Mouse (Mus musculus) thymus, adult 2 months (tissue): ENCODE measurements at regions not wholly inside any gene's neighbourhood (a gene's known extent, or its start where the extent isn't known, plus 50 kb on each side); places are given as distances from the start of the nearest gene placed in this dataset.

ENCODE experiments used
- CTCF ChIP-seq: fragments of 200-500 bp; IDR thresholded peaks from 2 replicates; pipeline ENCODE4 v1.5.1; 2012; ENCODE audit warnings: mild to moderate bottlenecking, control low read depth, low read length, moderate library complexity, borderline replicate concordance; ENCODE audit not compliant: control insufficient read depth, poor library complexity, insufficient read depth; ENCODE audit errors: extremely low read depth
- POLR2A ChIP-seq: fragments of 200-500 bp; IDR thresholded peaks from 2 replicates; pipeline ENCODE4 v1.6.1; 2012; ENCODE audit warnings: mild to moderate bottlenecking, low read length, control low read depth, moderate library complexity; ENCODE audit not compliant: control insufficient read depth, poor library complexity, insufficient read depth; ENCODE audit errors: extremely low read depth

- TF ChIP-seq CTCF = no peak
- no peak for TF ChIP-seq POLR2A
Measured at GRCm38 (mm10) chr2:160148936-160149335, 185.0 kb downstream of the Gm826 start.
